Mouse (Mus musculus): ENCODE measurements around the gene Itfg2.
A peak's percentile ranks its signal among the peaks of the same experiment; 100 is the strongest.

Gene Itfg2

GRCm38 (mm10) chr6:128383752-128384151, 41.0 kb downstream of the Itfg2 start:
- no peak for DNase-seq (ENCODE audit: low read depth)

GRCm38 (mm10) chr6:128381254-128381653, 43.5 kb downstream of the Itfg2 start:
- DNase-seq (ENCODE audit: low read depth): no peak

- peak; percentile 30 for DNase-seq (ENCODE audit: low read depth)
Measured at GRCm38 (mm10) chr6:128380594-128381167, 44.0 kb downstream of the Itfg2 start.

GRCm38 (mm10) chr6:128379636-128380035, 45.1 kb downstream of the Itfg2 start:
- no peak for DNase-seq (ENCODE audit: low read depth)

GRCm38 (mm10) chr6:128376371-128377085, 48.2 kb downstream of the Itfg2 start:
- no peak for DNase-seq (ENCODE audit: low read depth)

- no peak for DNase-seq (ENCODE audit: low read depth)
Measured at GRCm38 (mm10) chr6:128375192-128375591, 49.5 kb downstream of the Itfg2 start, which contains the start of the genes Tex52 and Gm44596. Gene Tex52 (plus strand): TSS chr6:128375456. Gene Gm44596 (plus strand): TSS chr6:128375503.

- no peak for DNase-seq (ENCODE audit: low read depth)
Measured at GRCm38 (mm10) chr6:128370040-128370439, 54.7 kb downstream of the Itfg2 start.

- DNase-seq (ENCODE audit: low read depth): no peak
Measured at GRCm38 (mm10) chr6:128366466-128366865, 58.3 kb downstream of the Itfg2 start.

- peak; percentile 81 for DNase-seq (ENCODE audit: low read depth)
Measured at GRCm38 (mm10) chr6:128364721-128365120, 60.0 kb downstream of the Itfg2 start.

- peak; percentile 48 for DNase-seq (ENCODE audit: low read depth)
Measured at GRCm38 (mm10) chr6:128363007-128363825, 61.5 kb downstream of the Itfg2 start.

- peak; percentile 80 for DNase-seq (ENCODE audit: low read depth)
Measured at GRCm38 (mm10) chr6:128362381-128363006, 62.2 kb downstream of the Itfg2 start, which contains the start of the genes Rhno1 and Foxm1. Gene Rhno1 (minus strand): TSS chr6:128362911. Gene Foxm1 (plus strand): TSS chr6:128362967.

GRCm38 (mm10) chr6:128361901-128362300, 62.8 kb downstream of the Itfg2 start:
- DNase-seq (ENCODE audit: low read depth): no peak
